Mouse (Mus musculus) adrenal gland, postnatal 14 days (tissue): ENCODE measurements around the gene Kcnj5. TPM values are rescaled to one million over a fixed set of nuclear protein-coding genes. Genes with fewer than 3 reads are reported as not detected.

Experiments
- DNase-seq: peaks from one replicate; pipeline ENCODE4 v3.0.0; 2021; ENCODE audit warnings: mixed read lengths
- total RNA-seq: library from RNA; stranded (reverse); gene quantifications from 2 replicates; pipeline ENCODE4 v1.2.3, GENCODE M21; 2021

The Kcnj5 gene
- total RNA-seq, 1 experiment from 2014 or later, result 0.22 TPM

- DNase-seq, result peak; percentile 37
Observed at GRCm38 (mm10) chr9:32320167-32320566, 24.0 kb downstream of the Kcnj5 start.

GRCm38 (mm10) chr9:32315999-32316398 lies 28.2 kb downstream of the Kcnj5 start:
- no peak for DNase-seq

GRCm38 (mm10) chr9:32314071-32314470 lies 30.1 kb downstream of the Kcnj5 start:
- DNase-seq, result no peak

GRCm38 (mm10) chr9:32312208-32312607 lies 31.9 kb downstream of the Kcnj5 start:
- no peak for DNase-seq

- DNase-seq, result no peak
Observed at GRCm38 (mm10) chr9:32311786-32312185, 32.4 kb downstream of the Kcnj5 start.

GRCm38 (mm10) chr9:32302501-32303150 lies 41.5 kb downstream of the Kcnj5 start:
- DNase-seq, result no peak

- no peak for DNase-seq
Observed at GRCm38 (mm10) chr9:32295061-32295800, 48.9 kb downstream of the Kcnj5 start.

- peak; percentile 74 for DNase-seq
Observed at GRCm38 (mm10) chr9:32292686-32293085, 51.5 kb downstream of the Kcnj5 start.

GRCm38 (mm10) chr9:32291618-32292017 lies 52.5 kb downstream of the Kcnj5 start:
- DNase-seq, result no peak

- no peak for DNase-seq
Observed at GRCm38 (mm10) chr9:32283591-32283990, 60.6 kb downstream of the Kcnj5 start.

GRCm38 (mm10) chr9:32280456-32280855 lies 63.7 kb downstream of the Kcnj5 start:
- no peak for DNase-seq

GRCm38 (mm10) chr9:32279789-32280188 lies 64.4 kb downstream of the Kcnj5 start:
- DNase-seq, result no peak

- no peak for DNase-seq
Observed at GRCm38 (mm10) chr9:32278052-32278451, 66.1 kb downstream of the Kcnj5 start.

- DNase-seq, result peak; percentile 82
Observed at GRCm38 (mm10) chr9:32271896-32272444, 72.2 kb downstream of the Kcnj5 start.

Other genes starting within 250 kb of the Kcnj5 start
- gene Arhgap32, start 228.2 kb downstream of the Kcnj5 start, total RNA-seq, result 45.4 and 48.3 TPM in 2 replicates
- not detected in 2 replicates for gene Kcnj1, start 28.1 kb upstream of the Kcnj5 start, total RNA-seq
- 23.6 and 41.0 TPM in 2 replicates for gene Fli1, start 198.5 kb upstream of the Kcnj5 start, total RNA-seq